Mouse (Mus musculus): Measurements from ENCODE around the gene C1ql2. TPM values are rescaled to one million over a fixed set of nuclear protein-coding genes. Genes with fewer than 3 reads are reported as not detected.

The C1ql2 gene
- polyA plus RNA-seq, 1 experiment from 2014 or later, result 0.08 TPM

- no peak for ATAC-seq (ENCODE audit: low read depth)
- no peak overlapping the region for H3K4me2 ChIP-seq (ENCODE audit: low read depth, low read length)
- WGBS, result 66% methylated on average over 3 of the region's 3 CpGs
- H3K9ac ChIP-seq (ENCODE audit: low read length), result no peak overlapping the region
- no peaks in the 10 kb centered on the region for H3K27me3 ChIP-seq (ENCODE audit: control insufficient read depth, insufficient read depth, low read depth, low read length)
- no peak overlapping the region for H3K27ac ChIP-seq (ENCODE audit: low read length)
- no peaks in the 10 kb centered on the region for H3K4me1 ChIP-seq (replicated peaks; ENCODE audit: control insufficient read depth, insufficient read depth, low read length)
- H3K36me3 ChIP-seq (ENCODE audit: control insufficient read depth, insufficient read depth, low read length), result no peaks in the 10 kb centered on the region
- no peak overlapping the region for H3K4me3 ChIP-seq (ENCODE audit: low read length)
- H3K9me3 ChIP-seq (ENCODE audit: control insufficient read depth, low read length), result no peaks in the 10 kb centered on the region
Observed at GRCm38 (mm10) chr1:120368138-120368537, 27.8 kb downstream of the C1ql2 start.

- no peak for ATAC-seq (ENCODE audit: low read depth)
- no peak overlapping the region for H3K4me3 ChIP-seq (ENCODE audit: low read length)
- no peak overlapping the region for H3K27ac ChIP-seq (ENCODE audit: low read length)
- H3K9ac ChIP-seq (ENCODE audit: low read length), result no peak overlapping the region
- WGBS, result 68% methylated on average over 7 of the region's 7 CpGs
- H3K4me2 ChIP-seq (ENCODE audit: low read depth, low read length), result no peak overlapping the region
- H3K36me3 ChIP-seq (ENCODE audit: control insufficient read depth, insufficient read depth, low read length), result no peaks in the 10 kb centered on the region
- no peaks in the 10 kb centered on the region for H3K9me3 ChIP-seq (ENCODE audit: control insufficient read depth, low read length)
- H3K27me3 ChIP-seq (ENCODE audit: control insufficient read depth, insufficient read depth, low read depth, low read length), result no peaks in the 10 kb centered on the region
- no peaks in the 10 kb centered on the region for H3K4me1 ChIP-seq (replicated peaks; ENCODE audit: control insufficient read depth, insufficient read depth, low read length)
Observed at GRCm38 (mm10) chr1:120374131-120374530, 33.7 kb downstream of the C1ql2 start.

- Histone ChIP-seq H3K4me2 (ENCODE audit: low read depth, low read length) (no peak overlapping the region), H3K4me1 (replicated peaks; ENCODE audit: control insufficient read depth, insufficient read depth, low read length) (no peaks in the 10 kb centered on the region), H3K27me3 (ENCODE audit: control insufficient read depth, insufficient read depth, low read depth, low read length) (no peaks in the 10 kb centered on the region), H3K9me3 (ENCODE audit: control insufficient read depth, low read length) (no peaks in the 10 kb centered on the region), H3K27ac (ENCODE audit: low read length) (no peak overlapping the region), H3K36me3 (ENCODE audit: control insufficient read depth, insufficient read depth, low read length) (no peaks in the 10 kb centered on the region), H3K9ac (ENCODE audit: low read length) (no peak overlapping the region), H3K4me3 (ENCODE audit: low read length) (no peak overlapping the region)
- WGBS, result 42% methylated on average over 2 of the region's 2 CpGs
- no peak for ATAC-seq (ENCODE audit: low read depth)
Observed at GRCm38 (mm10) chr1:120374832-120375231, 34.5 kb downstream of the C1ql2 start.

DNA sequence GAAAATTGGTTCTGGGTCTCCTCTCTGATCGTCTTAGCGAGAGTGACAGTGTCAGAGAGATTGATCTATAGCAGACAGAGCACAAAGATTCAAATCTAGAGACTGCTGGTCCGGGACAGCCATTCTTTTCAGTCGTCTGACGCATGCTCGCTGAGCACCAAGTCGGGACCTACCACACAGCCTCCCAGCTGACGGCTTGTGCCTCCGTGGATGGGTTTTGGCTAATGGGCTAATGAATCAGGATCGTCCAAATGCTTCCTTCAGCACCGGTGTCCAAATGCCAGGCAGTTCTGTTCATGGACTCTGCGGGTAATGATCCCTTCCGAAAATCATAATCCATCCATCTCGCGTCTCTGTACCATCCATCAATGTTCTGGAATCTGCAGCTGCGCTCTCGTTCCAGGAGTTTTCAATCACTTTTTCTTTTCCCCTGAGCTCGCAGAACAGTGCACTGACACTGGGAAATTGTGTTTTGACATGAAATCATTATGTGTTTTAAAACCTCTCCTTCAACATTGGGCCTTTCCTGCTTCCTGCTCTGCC, 44.7 kb downstream of the C1ql2 start:
- WGBS, result 75% methylated on average over 18 of the region's 18 CpGs
- Histone ChIP-seq H3K4me2 (ENCODE audit: low read depth, low read length) (no peak overlapping the region), H3K4me3 (ENCODE audit: low read length) (no peak overlapping the region), H3K27ac (ENCODE audit: low read length) (no peak overlapping the region), H3K4me1 (replicated peaks; ENCODE audit: control insufficient read depth, insufficient read depth, low read length) (no peaks in the 10 kb centered on the region), H3K9ac (ENCODE audit: low read length) (no peak overlapping the region), H3K27me3 (ENCODE audit: control insufficient read depth, insufficient read depth, low read depth, low read length) (no peaks in the 10 kb centered on the region), H3K9me3 (ENCODE audit: control insufficient read depth, low read length) (no peaks in the 10 kb centered on the region), H3K36me3 (ENCODE audit: control insufficient read depth, insufficient read depth, low read length) (no peaks in the 10 kb centered on the region)
- ATAC-seq (ENCODE audit: low read depth), result no peak

- ATAC-seq (ENCODE audit: low read depth), result no peak
- no peaks in the 10 kb centered on the region for H3K4me1 ChIP-seq (replicated peaks; ENCODE audit: control insufficient read depth, insufficient read depth, low read length)
- 43% methylated on average over 6 of the region's 6 CpGs for WGBS
- H3K4me2 ChIP-seq (ENCODE audit: low read depth, low read length), result no peak overlapping the region
- no peak overlapping the region for H3K27ac ChIP-seq (ENCODE audit: low read length)
- no peak overlapping the region for H3K9ac ChIP-seq (ENCODE audit: low read length)
- H3K9me3 ChIP-seq (ENCODE audit: control insufficient read depth, low read length), result no peaks in the 10 kb centered on the region
- no peak overlapping the region for H3K4me3 ChIP-seq (ENCODE audit: low read length)
- H3K36me3 ChIP-seq (ENCODE audit: control insufficient read depth, insufficient read depth, low read length), result no peaks in the 10 kb centered on the region
- no peaks in the 10 kb centered on the region for H3K27me3 ChIP-seq (ENCODE audit: control insufficient read depth, insufficient read depth, low read depth, low read length)
Observed at GRCm38 (mm10) chr1:120389734-120390133, 49.4 kb downstream of the C1ql2 start.

GRCm38 (mm10) chr1:120390336-120390735, 50.0 kb downstream of the C1ql2 start:
- WGBS, result 2% methylated on average over 11 of the region's 11 CpGs
- H3K36me3 ChIP-seq (ENCODE audit: control insufficient read depth, insufficient read depth, low read length), result no peaks in the 10 kb centered on the region

More at GRCm38 (mm10) chr1:120390336-120390735, 50.0 kb downstream of the C1ql2 start:
- no peak overlapping the region for H3K4me3 ChIP-seq (ENCODE audit: low read length)
- no peaks in the 10 kb centered on the region for H3K4me1 ChIP-seq (replicated peaks; ENCODE audit: control insufficient read depth, insufficient read depth, low read length)
- no peaks in the 10 kb centered on the region for H3K27me3 ChIP-seq (ENCODE audit: control insufficient read depth, insufficient read depth, low read depth, low read length)
- H3K9me3 ChIP-seq (ENCODE audit: control insufficient read depth, low read length), result no peaks in the 10 kb centered on the region
- ATAC-seq (ENCODE audit: low read depth), result no peak
- no peak overlapping the region for H3K27ac ChIP-seq (ENCODE audit: low read length)
- H3K4me2 ChIP-seq (ENCODE audit: low read depth, low read length), result no peak overlapping the region
- no peak overlapping the region for H3K9ac ChIP-seq (ENCODE audit: low read length)

Other genes starting within 250 kb of the C1ql2 start
- 457 and 459 TPM in 2 replicates for gene Dbi, start 219.5 kb upstream of the C1ql2 start, polyA plus RNA-seq (2015; fragmentation: Nextera tagmentation; extraction: Ambion mirVana)
- 18.1 and 18.7 TPM in 2 replicates for gene 3110009E18Rik, start 219.4 kb upstream of the C1ql2 start, polyA plus RNA-seq (2015; fragmentation: Nextera tagmentation; extraction: Ambion mirVana)
- gene Steap3, start 67.9 kb upstream of the C1ql2 start, polyA plus RNA-seq (2015; fragmentation: Nextera tagmentation; extraction: Ambion mirVana), result 3.0 and 3.6 TPM in 2 replicates
- gene Marco, start 164.4 kb downstream of the C1ql2 start, polyA plus RNA-seq (2015; fragmentation: Nextera tagmentation; extraction: Ambion mirVana), result 0.28 and 0.43 TPM in 2 replicates

Measured in lung, embryonic 16.5 days (tissue).